In genomic region chr9:32223739-32224529, GRCm38 (mm10) we compare ENCODE assay signal across 7 mouse cellular contexts.
DNase-seq lines count a peak whose midpoint lies in the region; ATAC-seq and TF ChIP-seq lines count a peak whose summit lies in the region.

No protein-coding gene starts in this region.

- peaks cover 47% of the 10 kb centered on the region for H3K4me1 ChIP-seq in E14TG2a.4 (replicated peaks; ENCODE audit: low read depth, low read length)
- peaks cover 9 to 19% of the 10 kb centered on the region in 2 experiments; a peak in 3 of 4 replicates for H3K4me1 ChIP-seq in ES-E14 (ENCODE audit: control insufficient read depth in 2 of 2, insufficient read depth in 2 of 2, low read length in 2 of 2, poor library complexity in 1 of 2)
- peaks cover 12% of the 10 kb centered on the region; the same call in 1 of the 2 replicates for H3K4me1 ChIP-seq in cortical plate, adult 2 months (ENCODE audit: control insufficient read depth, insufficient read depth, low read length)
- peaks cover 13% of the 10 kb centered on the region; the same call in 1 of the 2 replicates for H3K4me1 ChIP-seq in intestine, embryonic 16.5 days (ENCODE audit: control insufficient read depth, insufficient read depth, low read length)
- H3K4me1 ChIP-seq in lung, embryonic 14.5 days (ENCODE audit: insufficient read depth): peaks cover 8% of the 10 kb centered on the region; the same call in 1 of the 2 replicates
- peaks cover 6% of the 10 kb centered on the region for H3K4me1 ChIP-seq in small intestine, adult 2 months (ENCODE audit: control insufficient read depth, insufficient read depth, insufficient read length, low read length)

- in situ Hi-C loops in ES-E14 (cut with MboI; ENCODE audit: low sequenced_read_pairs in 2 of 2, unreplicated experiment in 2 of 2): no loop called here

- no peak overlapping the region for H3K4me2 ChIP-seq in intestine, embryonic 16.5 days (ENCODE audit: low read depth, low read length)
- H3K4me2 ChIP-seq in lung, embryonic 14.5 days: peak overlapping the region; percentile 47

- H3K27me3 ChIP-seq in E14TG2a.4 (ENCODE audit: insufficient read depth, low read length): no peaks in the 10 kb centered on the region
- H3K27me3 ChIP-seq in intestine, embryonic 16.5 days (replicated peaks; ENCODE audit: control insufficient read depth, insufficient read depth, low read length): no peaks in the 10 kb centered on the region
- no peaks in the 10 kb centered on the region for H3K27me3 ChIP-seq in lung, embryonic 14.5 days (ENCODE audit: insufficient read depth, low read length)
- H3K27me3 ChIP-seq in small intestine, adult 2 months (ENCODE audit: control insufficient read depth, insufficient read depth, low read length): no peaks in the 10 kb centered on the region

- TF ChIP-seq CTCF in E14TG2a.4 (conservative IDR thresholded peaks at IDR 0.05; ENCODE audit: low read length): no peak
- no peak for TF ChIP-seq CTCF in cortical plate, adult 2 months (IDR thresholded peaks at IDR 0.05; ENCODE audit: extremely low read depth, insufficient read depth, low read length)
- no peak for TF ChIP-seq CTCF in lung, embryonic 14.5 days (IDR thresholded peaks at IDR 0.05; ENCODE audit: low read depth)
- no peak; the same call in 1 of the 2 replicates for TF ChIP-seq CTCF in small intestine, adult 2 months (IDR thresholded peaks at IDR 0.05; ENCODE audit: extremely low read depth, insufficient read length, insufficient replicate concordance, low read depth, low read length)

- H3K9me3 ChIP-seq in E14TG2a.4 (ENCODE audit: low read length) (no peaks in the 10 kb centered on the region), ES-E14 (ENCODE audit: control insufficient read depth, insufficient read depth, low read depth, low read length) (no peaks in the 10 kb centered on the region)
- H3K9me3 ChIP-seq in intestine, embryonic 16.5 days (ENCODE audit: control insufficient read depth, low read length): no peaks in the 10 kb centered on the region
- no peaks in the 10 kb centered on the region for H3K9me3 ChIP-seq in lung, embryonic 14.5 days (ENCODE audit: low read depth, low read length)

- peak; percentile 93 for TF ChIP-seq POLR2A in cortical plate, adult 2 months (IDR thresholded peaks at IDR 0.05; ENCODE audit: extremely low read depth, insufficient read depth, low read length)
- peak; percentile 84; the same call in 1 of the 2 replicates for TF ChIP-seq POLR2A in small intestine, adult 2 months (IDR thresholded peaks at IDR 0.05; ENCODE audit: low read depth, low read length)

- no peak for DNase-seq in ES-E14 (ENCODE audit: low read depth, low spot score)
- peak; percentile 67 for DNase-seq in lung, embryonic 14.5 days
- DNase-seq in thymus, postnatal 0 days (ENCODE audit: low spot score): no peak

- H3K9ac ChIP-seq in ES-E14 (ENCODE audit: insufficient read depth, low read depth, low read length, poor library complexity, severe bottlenecking): no peak overlapping the region
- H3K9ac ChIP-seq in intestine, embryonic 16.5 days (ENCODE audit: low read depth, low read length): peak overlapping the region; percentile 37
- H3K9ac ChIP-seq in lung, embryonic 14.5 days: no peak overlapping the region; the same call in 1 of the 2 replicates

- WGBS in intestine, embryonic 16.5 days: 43% methylated on average over 5 of the region's 5 CpGs
- WGBS in lung, embryonic 14.5 days: 33% methylated on average over 5 of the region's 5 CpGs
- WGBS in small intestine, adult 2 months: 33% methylated on average over 5 of the region's 5 CpGs

- H3K4me3 ChIP-seq in E14TG2a.4 (replicated peaks; ENCODE audit: low read length) (peak overlapping the region; percentile 41; the same call in 1 of the 2 replicates), ES-E14 (ENCODE audit: insufficient read depth in 1 of 2, low read depth in 1 of 2, low read length in 2 of 2, poor library complexity in 1 of 2, severe bottlenecking in 1 of 2) (no peak overlapping the region; a peak in 1 of 4 replicates)
- H3K4me3 ChIP-seq in cortical plate, adult 2 months (ENCODE audit: insufficient read depth, low read length): peak overlapping the region; percentile 65
- peak overlapping the region; percentile 37 for H3K4me3 ChIP-seq in intestine, embryonic 16.5 days (ENCODE audit: low read length)
- peak overlapping the region; percentile 17; the same call in 1 of the 2 replicates for H3K4me3 ChIP-seq in lung, embryonic 14.5 days (ENCODE audit: low read depth, low read length)
- peak overlapping the region; percentile 77 for H3K4me3 ChIP-seq in small intestine, adult 2 months (ENCODE audit: low read depth, low read length)

- H3K36me3 ChIP-seq in E14TG2a.4 (ENCODE audit: insufficient read depth, low read length) (no peaks in the 10 kb centered on the region), ES-E14 (ENCODE audit: control insufficient read depth, insufficient read depth, low read length, poor library complexity, severe bottlenecking) (no peaks in the 10 kb centered on the region)
- no peaks in the 10 kb centered on the region for H3K36me3 ChIP-seq in intestine, embryonic 16.5 days (ENCODE audit: control insufficient read depth, insufficient read depth, low read length)
- H3K36me3 ChIP-seq in lung, embryonic 14.5 days (ENCODE audit: insufficient read depth): no peaks in the 10 kb centered on the region
- no peaks in the 10 kb centered on the region for H3K36me3 ChIP-seq in small intestine, adult 2 months (ENCODE audit: control insufficient read depth, insufficient read depth, low read length)

- H3K27ac ChIP-seq in ES-E14 (ENCODE audit: insufficient read depth, low read depth, low read length, poor library complexity, severe bottlenecking): no peak overlapping the region
- peak overlapping the region; percentile 37 for H3K27ac ChIP-seq in cortical plate, adult 2 months (ENCODE audit: insufficient read depth, low read length)
- peak overlapping the region; percentile 64 for H3K27ac ChIP-seq in intestine, embryonic 16.5 days (ENCODE audit: low read length)
- peak overlapping the region; percentile 82 for H3K27ac ChIP-seq in lung, embryonic 14.5 days (ENCODE audit: low read depth)
- H3K27ac ChIP-seq in small intestine, adult 2 months (ENCODE audit: insufficient read depth, low read depth, low read length): peak overlapping the region; percentile 93

- peak; percentile 98 for ATAC-seq in intestine, embryonic 16.5 days
- ATAC-seq in lung, embryonic 14.5 days (ENCODE audit: insufficient read depth): peak; percentile 89

TF ChIP-seq in ES-E14, 5 proteins besides CTCF, POLR2A, EP300 and RAD21:
- TF ChIP-seq HCFC1 (IDR thresholded peaks at IDR 0.05; ENCODE audit: borderline replicate concordance, insufficient read depth, low read length): no peak
- no peak for TF ChIP-seq ZNF384 (IDR thresholded peaks at IDR 0.05; ENCODE audit: low read depth, low read length)
- TF ChIP-seq ZC3H11A (IDR thresholded peaks at IDR 0.05; ENCODE audit: borderline replicate concordance, low read depth, low read length): no peak
- peak; percentile 49 for TF ChIP-seq MAFK (IDR thresholded peaks at IDR 0.05; ENCODE audit: insufficient read depth, low read depth, low read length)
- TF ChIP-seq CHD2 (IDR thresholded peaks at IDR 0.05; ENCODE audit: low read depth, low read length): no peak

Comparison
In these comparisons a context has a peak if more than half of its experiments do, and no peak if none do; other contexts are left out.
1. H3K4me3 ChIP-seq: peak in E14TG2a.4 (single experiment), cortical plate, adult 2 months (single experiment), intestine, embryonic 16.5 days (single experiment), lung, embryonic 14.5 days (single experiment) and small intestine, adult 2 months (single experiment); none in ES-E14 (0 of 2).